Mouse (Mus musculus) ovary, postnatal 14 days (tissue): ENCODE results near the gene Rpl14.
"Not testable (repeated sequence)": the region's sequence is repeated elsewhere in the genome, so short reads cannot be mapped to it uniquely, and the experiment has no call there.

Experiments
- DNase-seq: peaks from one replicate; pipeline ENCODE4 v3.0.0; 2022; ENCODE audit warnings: low spot score

Rpl14 gene

GRCm38 (mm10) chr9:120570741-120571592 is at the start of gene Rpl14:
Rpl14 (plus strand) TSS chr9:120571444.
- DNase-seq = peak; percentile 96

GRCm38 (mm10) chr9:120527270-120527669 is 44.0 kb upstream of the Rpl14 start:
- no peak for DNase-seq

GRCm38 (mm10) chr9:120527919-120528318 is 43.3 kb upstream of the Rpl14 start:
- DNase-seq = no peak

GRCm38 (mm10) chr9:120528815-120529510 is 42.3 kb upstream of the Rpl14 start:
- no peak for DNase-seq

- no peak for DNase-seq
Measured at GRCm38 (mm10) chr9:120530471-120530870, 40.8 kb upstream of the Rpl14 start.

GRCm38 (mm10) chr9:120532062-120532461 is 39.2 kb upstream of the Rpl14 start:
- no peak for DNase-seq

GRCm38 (mm10) chr9:120532691-120533090 is 38.6 kb upstream of the Rpl14 start:
- DNase-seq = no peak

- DNase-seq = not testable (repeated sequence)
Measured at GRCm38 (mm10) chr9:120533446-120533950, 37.7 kb upstream of the Rpl14 start.

- DNase-seq = no peak
Measured at GRCm38 (mm10) chr9:120539662-120540251, 31.5 kb upstream of the Rpl14 start, which contains the start of gene Entpd3. Entpd3 (plus strand) TSS chr9:120539818.

GRCm38 (mm10) chr9:120541411-120541810 is 29.8 kb upstream of the Rpl14 start:
- DNase-seq = no peak

- DNase-seq = no peak
Measured at GRCm38 (mm10) chr9:120542241-120542640, 29.0 kb upstream of the Rpl14 start.

GRCm38 (mm10) chr9:120545994-120546393 is 25.2 kb upstream of the Rpl14 start:
- DNase-seq = no peak

- DNase-seq = no peak
Measured at GRCm38 (mm10) chr9:120546482-120546881, 24.8 kb upstream of the Rpl14 start.

GRCm38 (mm10) chr9:120547026-120547668 is 24.1 kb upstream of the Rpl14 start:
- DNase-seq = no peak

- no peak for DNase-seq
Measured at GRCm38 (mm10) chr9:120550778-120551177, 20.5 kb upstream of the Rpl14 start.

- no peak for DNase-seq
Measured at GRCm38 (mm10) chr9:120563590-120563989, 7.7 kb upstream of the Rpl14 start.

- DNase-seq = no peak
Measured at GRCm38 (mm10) chr9:120564247-120564646, 7.0 kb upstream of the Rpl14 start.

- DNase-seq = no peak
Measured at GRCm38 (mm10) chr9:120566384-120566783, 4.9 kb upstream of the Rpl14 start.

GRCm38 (mm10) chr9:120568917-120569316 is 2.3 kb upstream of the Rpl14 start:
- no peak for DNase-seq

- no peak for DNase-seq
Measured at GRCm38 (mm10) chr9:120569721-120570333, 1.4 kb upstream of the Rpl14 start.

- no peak for DNase-seq
Measured at GRCm38 (mm10) chr9:120570334-120570725, 914 bp upstream of the Rpl14 start.
